Mouse (Mus musculus) left cerebral cortex, adult 8-10 months (tissue): Measurements from ENCODE around the gene Pif1. TPM values are rescaled to one million over a fixed set of nuclear protein-coding genes. Genes with fewer than 3 reads are reported as not detected.

Experiments
- DNase-seq, 2 experiments: peaks; one replicate each; pipeline ENCODE4 v3.0.0; 2022; ENCODE audit warnings: low spot score in 2 of 2
- total RNA-seq, 4 experiments: library from RNA; stranded (reverse); gene quantifications; 2 replicates each; pipeline ENCODE4 v1.2.4; 2022

Pif1 gene
- total RNA-seq, 4 experiments from 2014 or later = 0.18 to 0.63 (median 0.26) TPM

DNA sequence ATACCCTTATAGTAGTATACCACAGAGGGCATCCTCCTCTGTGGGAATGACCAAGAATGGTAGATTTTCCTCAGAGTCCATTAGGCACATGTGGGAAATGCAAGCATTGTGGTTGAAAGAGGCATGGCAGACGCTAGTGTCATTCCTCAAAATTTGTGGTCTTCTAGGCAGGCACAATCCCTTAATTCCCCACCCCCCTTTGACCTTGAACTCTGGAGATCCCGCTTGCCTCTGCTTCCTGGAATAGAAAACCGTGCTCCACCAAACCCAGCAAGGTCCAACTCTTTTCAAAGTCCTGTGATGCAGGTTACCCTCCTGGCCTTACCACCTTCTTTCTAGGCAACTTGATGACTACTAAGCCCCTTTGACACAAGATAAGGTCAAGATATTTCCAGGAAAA, 5.8 kb downstream of the Pif1 start:
- no peak for DNase-seq

DNA sequence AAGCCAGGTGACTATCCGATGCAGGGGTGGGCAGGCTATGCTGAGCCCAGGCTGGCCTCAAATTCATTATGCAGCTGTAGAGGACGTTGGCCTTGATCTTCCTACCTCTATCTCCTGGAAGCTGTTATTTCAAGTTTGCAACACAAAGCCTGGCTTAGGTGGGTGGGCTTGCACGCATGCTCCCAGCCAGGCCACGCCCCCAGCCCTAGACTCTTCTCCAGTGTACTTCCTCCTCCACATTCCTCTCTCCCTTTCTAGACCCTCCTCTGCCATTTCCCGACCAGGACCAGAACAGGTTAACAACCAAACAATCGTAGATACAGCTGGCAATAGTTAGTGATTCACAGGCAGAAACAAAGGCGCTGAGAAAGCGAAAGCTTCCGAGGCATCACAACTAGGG, 6.6 kb downstream of the Pif1 start:
- no peak for DNase-seq

DNA sequence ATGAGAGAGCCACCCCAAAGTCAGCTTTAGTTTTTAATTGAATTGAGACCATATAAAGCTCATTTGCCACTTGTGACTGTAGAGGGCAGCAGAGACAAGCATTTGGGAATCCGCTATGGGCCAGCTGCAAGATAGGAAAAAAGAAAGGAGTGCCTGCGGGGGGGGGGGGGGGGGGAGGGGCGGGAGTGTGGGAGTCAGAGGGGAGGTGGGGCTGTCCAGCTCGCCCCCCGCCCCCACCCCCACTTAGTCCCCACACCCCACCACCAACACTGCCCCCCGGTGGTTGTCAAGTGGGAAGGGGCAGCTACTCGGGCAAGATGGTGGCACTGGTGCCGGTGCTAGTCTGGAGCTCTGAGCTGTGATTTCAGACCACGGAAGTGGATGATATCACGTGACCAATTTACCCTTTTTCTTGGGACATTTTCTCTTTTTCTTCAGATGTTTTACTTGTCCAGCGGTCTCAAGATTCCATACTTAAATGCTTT, 11.8 kb downstream of the Pif1 start:
- no peak for DNase-seq

DNA sequence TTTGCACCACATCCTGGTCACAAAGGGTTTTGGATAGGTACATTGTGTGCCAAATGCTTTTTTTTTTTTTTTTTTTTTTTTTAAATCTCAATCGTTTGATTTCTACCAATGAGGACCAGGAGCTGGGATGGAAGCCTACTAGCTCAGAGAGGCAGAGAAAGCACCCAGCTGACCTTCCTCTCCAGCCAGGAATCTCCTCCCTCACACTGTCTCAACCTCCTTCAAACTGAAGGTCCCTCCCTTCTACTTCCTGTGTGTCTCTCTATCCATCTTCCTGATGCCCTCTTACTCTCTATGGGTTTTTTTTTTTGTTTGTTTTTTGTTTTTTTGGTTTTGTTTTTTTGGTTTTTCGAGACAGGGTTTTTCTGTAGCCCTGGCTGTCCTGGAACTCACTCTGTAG, 14.0 kb downstream of the Pif1 start:
- no peak for DNase-seq

DNA sequence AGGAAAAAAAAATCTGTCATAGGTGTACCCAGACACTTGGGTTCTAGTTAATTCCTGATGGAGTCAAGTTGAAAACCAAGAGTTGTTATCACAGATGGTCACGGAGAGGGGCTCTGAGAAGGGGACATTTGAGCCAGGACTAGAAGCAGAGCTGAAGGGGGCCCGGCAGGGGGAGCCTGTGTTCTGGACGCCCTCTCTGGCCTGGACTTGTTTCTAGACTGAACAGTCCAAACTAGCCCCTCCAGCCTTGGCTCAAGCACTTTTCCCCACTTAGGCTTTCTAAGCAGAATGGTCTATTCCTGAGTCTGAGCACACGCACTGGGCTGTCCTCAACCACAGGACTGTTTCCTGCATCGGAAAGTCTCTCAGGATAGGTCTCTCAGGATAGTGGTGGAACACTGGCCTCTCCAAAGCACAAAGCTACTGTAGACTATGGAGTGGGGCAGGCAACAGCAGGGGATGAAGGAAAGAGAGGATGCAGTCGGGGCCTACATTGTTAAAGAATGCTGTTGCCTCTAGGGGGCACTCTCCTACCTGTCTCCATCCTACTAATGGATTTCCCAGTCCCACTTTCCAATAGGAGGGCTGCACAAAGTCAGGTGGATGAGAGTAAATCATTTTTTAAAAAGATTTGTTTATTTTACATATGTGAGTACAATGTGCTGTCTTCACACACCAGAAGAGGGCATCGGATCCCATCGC, 16.6 kb downstream of the Pif1 start:
- no peak for DNase-seq

DNA sequence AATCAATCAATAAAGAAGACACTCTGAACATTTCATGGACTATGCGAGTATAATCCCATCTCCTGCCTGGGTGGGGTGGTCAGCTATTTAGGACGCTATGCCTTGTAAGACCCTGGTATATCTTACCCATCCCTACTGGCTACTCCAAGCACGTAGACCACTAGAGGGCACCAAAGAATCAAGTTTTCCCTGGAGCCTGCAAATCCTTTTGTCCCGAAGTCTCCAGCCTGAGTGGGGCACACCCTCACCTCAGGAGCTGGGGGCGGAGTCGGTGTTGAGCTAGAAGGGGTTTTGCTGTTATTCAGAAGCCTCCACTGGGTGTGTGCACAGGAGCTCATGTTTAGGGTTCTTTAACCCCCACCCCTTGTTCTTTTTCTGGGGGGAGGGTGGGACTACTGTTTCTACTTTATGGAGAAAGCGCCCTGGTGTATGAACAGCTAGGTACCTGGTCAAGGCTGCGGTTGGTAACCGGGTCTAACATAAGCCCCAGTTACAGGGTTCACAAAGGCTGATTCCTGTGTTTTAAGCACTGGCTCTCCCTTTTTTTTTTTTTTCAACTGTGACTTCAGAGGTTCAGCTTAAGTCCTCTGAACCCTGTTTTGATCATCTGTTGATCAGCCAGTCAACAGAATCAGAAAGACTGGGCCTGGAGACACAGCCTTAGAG, 18.6 kb downstream of the Pif1 start:
- peak in 1 of 2 experiments; percentile 23 for DNase-seq

DNA sequence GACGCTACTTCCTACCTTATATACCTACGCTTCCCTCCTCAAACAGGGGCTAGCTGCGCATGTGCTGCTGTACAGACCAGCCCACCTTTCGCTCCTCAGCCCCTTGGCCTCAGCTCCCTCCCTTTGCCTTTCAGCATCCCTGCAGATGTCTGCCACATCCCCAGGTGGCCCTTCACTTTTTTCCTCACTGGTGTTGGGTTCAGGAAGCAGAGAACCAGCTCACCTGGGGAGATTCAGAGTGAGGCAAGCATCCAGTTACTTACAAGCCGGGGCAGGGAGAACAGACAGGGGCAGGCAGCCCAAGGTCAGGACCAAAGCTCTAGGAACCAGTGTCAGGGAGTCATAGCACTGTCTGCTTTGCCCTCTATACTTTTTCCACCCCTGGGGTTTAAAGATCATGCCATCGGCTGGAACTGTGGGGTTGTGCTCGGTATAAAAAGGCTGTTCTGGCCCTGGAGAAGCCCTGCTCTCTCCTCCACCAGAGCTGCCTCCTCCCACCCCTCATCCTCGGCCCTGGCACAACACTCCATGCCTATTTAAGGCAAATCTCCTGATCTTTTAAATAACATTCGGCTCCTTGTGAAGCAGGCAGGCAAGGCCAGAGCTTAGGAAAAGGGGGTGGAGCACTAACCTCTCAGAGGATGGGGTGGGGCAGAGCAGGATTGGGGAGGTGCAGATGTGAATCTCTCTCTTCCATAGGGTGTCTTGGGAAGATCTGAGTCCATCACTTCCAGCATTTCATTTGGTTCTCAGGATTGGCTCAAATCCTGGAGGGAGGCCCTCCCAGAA, 19.6 kb downstream of the Pif1 start:
- no peak for DNase-seq

DNA sequence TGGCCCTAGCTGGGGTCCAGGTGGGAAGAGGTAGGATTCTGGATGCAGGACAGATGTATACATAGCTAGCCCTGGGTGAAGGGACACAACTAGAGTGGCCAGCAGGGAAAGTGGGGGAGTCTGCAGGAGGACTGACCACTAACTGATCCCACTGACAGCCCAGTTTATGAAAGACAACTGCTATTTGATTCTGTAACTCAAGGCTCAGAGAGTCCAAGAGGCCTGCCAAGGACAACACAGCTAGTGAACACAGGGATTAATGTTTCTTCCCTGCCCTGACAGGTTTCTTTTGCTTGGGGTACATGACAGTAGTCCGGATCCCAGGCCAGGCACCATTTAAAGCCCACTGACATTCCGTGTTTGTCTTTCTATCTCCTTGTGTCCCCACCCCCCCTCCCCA, 20.2 kb downstream of the Pif1 start:
- no peak for DNase-seq

DNA sequence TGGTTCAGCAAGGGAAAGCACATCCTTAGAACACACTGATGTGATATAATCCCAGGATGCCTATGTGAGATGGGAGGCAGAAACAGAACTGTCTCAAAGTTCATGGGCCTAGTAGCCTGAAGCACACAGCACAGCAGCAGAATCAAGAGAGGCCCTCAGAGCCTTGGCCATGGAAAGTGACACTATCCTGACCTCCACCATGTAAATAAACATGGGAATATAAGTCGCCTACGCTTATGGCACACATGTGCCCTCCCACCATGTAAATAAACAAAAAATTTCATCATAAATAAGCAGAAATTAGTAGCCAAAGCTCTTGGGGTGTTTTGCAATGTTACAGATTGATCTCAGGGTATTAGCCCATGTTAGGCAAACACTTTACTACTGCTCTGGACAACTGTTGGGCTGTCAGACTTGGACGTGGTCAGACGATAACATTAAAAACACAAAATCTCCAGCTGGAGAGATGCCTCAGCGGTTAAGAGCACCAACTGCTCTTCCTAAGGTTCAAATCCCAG, 25.1 kb downstream of the Pif1 start:
- no peak for DNase-seq

DNA sequence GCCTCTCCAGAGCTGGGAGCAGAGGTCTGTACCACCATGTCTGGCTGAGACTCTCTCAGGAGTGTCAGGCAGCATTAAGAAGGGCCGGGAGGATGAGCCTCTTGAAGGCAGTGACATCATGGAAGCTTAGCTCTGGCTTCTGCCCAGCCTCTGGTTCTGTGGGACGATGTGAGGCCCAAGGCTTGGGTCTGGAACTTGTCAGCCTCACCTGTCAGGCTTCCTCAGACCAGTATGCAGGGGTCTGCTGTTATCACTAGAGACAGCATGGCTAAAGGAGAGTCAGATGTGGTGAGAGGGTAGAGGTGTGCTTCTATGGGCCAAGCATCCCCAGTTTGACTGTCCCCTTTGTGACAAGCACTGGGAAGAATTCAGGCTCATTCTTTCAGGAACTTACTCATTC, 26.1 kb downstream of the Pif1 start:
- no peak for DNase-seq

DNA sequence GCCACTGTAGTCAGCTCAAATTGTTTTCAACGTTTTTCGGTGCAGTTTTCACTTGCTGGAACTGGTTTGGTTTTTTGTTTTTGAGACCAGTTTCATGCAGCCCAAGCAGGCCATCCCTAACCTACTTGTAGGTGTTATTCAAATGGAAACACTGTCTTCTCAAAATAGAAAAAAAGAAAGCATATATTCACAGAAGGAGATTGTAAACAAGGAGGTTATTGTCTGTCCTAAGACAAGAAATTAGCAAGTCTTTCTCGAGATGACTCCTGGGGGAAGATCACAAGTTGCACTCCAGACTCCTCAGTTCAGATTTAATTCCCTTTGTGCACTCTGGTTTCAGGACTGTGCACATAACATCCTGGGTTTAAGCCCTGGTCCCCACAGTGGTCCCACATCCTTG, 32.4 kb downstream of the Pif1 start:
- no peak for DNase-seq

DNA sequence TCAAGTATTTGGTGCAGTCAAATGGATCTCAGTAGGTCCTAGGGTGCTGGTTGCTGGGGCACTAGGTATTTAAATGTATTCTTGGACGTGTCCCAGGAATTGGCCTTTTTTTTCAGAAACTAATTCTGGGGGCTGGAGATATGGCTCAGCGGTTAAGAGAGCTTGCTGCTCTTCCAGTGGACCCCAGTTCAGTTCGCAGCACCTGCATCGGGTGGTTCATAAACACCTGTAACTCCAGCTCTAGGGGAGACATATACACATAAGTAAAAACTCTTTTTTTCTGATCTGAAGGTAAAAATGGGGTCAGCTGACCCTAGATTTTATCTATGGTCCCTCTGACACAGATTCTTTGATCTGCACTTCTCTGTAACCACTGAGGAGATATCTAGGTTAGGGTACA, 34.2 kb downstream of the Pif1 start:
- DNase-seq = no peak

DNA sequence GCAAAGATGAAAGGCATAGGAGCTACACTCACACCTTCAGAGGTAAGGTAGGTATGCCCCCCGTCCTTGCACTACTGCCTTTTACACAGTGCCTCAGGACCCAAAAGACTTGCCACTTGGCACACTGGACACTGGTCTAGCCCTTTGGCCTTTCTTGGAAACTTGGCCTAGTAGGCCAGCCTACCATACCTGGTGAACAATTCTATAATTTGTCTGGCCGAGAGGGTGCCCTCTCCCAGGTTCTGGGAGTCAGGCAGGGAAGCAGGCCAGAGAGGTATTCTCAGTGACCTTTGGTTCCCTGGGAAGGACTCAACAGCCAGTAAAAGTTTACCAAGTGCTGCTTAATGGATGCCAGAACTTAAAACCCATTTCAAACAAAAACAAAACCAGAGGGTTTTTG, 34.7 kb downstream of the Pif1 start:
- no peak for DNase-seq

DNA sequence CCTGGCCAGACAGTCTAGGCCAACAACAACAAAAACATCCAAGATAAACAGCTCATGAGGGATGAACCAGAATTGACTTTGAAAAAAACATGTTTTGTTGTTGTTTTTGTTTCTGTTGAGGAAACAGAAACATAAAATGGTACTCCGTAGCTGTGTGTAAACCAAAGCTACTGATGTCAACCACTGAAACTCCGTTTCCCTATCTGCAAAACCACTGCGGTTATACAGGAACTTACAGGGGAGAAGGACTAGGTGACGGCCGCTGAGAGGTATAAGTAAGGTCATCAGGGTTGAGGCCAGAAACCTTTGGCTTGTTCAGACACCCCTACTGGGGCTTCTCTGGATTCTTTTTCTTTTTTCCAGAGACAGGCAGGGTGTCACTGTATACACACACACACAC, 35.9 kb downstream of the Pif1 start:
- no peak for DNase-seq

DNA sequence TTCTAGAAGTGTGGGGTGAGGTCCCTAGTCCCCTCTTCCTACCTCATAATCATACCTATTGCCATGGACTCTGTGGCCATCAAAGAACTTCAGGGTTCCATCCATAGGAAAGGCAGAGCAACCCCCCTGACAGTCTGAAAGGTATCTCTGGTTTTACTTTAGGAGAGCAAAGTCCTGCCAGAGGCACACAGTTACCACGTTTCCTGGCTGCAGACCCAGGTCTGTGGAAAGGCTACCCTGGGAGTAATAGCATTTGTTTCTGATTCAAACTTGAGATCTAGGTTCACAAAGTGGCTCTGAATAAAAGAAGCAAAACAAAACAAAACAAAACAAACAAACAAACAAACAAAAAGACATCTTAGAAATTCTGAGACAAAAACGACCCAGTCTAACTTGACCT, 37.3 kb downstream of the Pif1 start:
- no peak for DNase-seq

DNA sequence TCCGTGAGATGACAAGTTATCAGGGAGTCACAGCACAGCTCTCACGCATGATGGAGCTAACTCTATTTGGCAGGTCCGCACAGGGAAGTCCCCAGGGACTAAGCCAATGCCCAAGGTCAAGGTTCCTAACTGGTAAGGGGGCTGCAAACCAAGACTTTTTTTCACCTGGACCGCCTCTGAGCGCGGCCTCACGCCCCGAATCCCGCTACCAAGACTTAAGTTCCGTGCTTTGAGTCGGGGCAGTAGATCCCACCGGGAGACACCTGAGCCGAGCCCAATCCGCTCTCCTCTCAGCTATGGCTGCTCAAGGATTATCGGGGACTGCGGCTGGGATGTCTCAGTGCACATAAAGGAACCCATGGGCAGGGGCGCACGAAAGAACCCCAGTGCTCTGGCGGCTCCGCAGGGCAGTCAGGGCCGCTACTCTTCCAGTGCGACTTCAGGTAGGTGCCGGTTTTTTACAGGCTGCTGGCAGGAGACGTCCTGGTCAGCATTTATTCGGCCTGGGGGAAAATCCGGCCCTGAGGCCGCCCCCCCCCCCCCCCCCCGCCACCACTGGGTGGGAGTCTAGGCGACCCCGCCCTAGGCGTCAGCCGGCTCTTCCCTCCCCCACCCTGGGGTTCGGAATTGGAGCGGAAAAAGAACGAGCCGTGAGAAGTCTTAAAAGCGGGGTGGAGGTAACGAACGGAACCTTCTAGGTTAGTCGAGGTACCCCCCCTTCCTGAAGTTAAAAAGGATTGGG, 42.2 kb downstream of the Pif1 start, which contains the start of gene Rbpms2:
Gene Rbpms2, plus strand, starts transcription at position 624 of the 742 bp plus-strand sequence.
- no peak for DNase-seq

DNA sequence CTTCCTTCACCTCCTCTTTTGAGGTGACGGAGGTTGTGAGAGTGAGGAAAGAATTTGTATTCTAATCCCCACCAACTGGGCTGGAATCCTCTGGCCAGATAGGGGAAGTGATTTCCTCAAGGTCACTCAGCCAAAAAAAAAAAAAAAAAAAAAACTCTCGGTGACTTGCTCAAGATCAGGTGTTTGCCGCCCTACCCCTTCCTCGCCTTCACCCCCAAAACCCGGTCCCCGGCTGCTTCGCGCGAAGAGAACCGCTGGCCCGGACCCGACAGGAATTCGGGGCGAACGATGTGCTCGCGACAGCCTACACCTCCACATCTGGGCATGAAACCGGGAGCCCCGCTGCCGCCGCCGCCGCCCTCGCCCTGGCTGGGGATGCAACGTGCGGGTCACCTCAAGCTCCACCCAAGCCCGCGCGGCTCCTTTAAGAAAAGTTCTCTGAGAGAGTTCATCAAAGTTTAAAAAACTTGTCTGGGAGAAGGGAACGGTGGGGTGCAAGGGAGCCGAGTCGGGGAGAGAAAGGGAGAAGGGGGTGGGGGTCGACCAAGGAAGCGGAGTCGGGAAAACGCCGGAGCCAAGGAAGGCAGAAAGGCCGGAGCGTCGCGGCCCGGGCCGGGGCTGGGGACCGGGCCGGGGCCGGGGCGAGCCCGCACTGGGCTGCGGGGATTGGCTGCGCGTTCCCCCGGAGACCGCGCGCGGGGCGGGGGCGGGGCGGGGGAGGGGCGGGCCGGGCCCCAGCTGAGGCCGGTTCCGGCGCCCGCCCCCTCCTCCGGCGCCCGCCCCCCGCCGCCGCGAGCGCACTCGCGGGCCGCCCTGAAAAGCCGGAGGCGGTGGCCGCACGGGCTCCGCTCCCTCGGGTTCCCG, 43.0 kb downstream of the Pif1 start:
- DNase-seq = no peak

DNA sequence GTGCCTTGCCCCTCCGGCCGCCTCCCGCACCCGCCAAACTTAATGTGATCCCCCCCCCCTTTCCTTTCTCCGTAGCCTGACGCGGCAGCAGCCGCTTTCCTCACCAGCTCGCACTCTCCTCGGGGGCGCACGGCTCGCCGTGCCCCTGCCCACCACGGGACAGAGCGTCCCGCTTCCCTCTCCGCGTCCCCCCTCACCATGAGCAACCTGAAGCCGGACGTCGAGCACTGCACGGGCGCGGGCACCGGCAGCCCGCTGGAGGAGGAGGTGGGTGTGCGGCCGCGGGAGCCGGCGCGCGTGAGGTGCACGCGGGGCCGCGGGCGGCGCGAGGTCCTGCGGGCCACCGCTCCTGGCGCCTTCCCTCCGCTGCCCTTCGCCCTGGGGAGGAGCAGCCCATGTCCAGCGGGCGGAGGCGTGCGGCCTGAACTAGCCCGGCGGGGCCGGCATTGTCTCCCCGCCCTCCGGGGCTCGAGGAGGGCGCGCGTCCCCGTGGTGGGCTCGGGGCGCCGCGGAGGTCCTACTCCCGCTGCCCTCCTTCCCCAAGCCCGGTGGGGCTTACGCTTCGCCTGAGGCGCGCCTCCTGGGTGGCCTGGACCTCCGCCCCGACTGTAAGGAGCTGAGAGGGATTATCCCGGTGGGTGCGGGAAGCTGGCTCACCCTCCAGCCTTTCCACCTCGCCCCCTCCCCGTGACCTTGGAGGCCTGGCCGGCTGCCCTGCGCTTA, 43.8 kb downstream of the Pif1 start:
- DNase-seq = no peak

DNA sequence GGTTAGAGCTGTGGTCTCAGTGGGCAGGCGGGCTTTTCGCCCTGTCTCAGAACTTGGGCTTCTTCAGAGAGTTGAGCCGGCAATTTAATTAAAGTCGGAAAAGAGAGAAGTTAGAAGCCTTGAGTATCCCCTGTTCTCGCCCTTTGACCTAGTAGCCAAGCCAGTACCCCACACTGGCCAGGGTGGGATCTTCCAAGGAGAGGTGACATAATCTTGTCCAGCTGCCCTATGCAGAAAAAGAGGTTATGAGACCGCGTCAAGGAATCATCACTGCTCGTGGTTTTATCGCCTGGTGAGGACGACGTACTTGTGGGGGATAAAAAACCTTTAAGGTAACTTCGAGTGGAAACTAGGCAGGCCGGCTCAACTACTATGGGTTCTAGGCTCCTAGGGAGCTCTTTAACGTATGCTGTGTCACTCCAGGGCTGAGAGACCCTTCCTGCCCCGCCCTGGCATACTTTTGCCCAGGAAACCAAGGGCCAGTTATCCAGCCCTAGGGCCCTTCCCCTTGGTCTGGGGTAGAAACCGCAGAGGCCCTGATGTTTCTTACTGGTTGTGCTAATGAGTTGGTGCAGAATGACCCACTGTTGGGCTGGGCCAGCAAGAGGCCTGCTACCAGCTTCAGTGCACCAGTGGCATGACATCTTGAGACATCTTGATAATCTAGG, 44.5 kb downstream of the Pif1 start:
- DNase-seq = no peak
